Mouse (Mus musculus): ENCODE measurements around the gene Tmem256. TPM values are rescaled to one million over a fixed set of nuclear protein-coding genes. Genes with fewer than 3 reads are reported as not detected.

Gene Tmem256
- total RNA-seq, 2 experiments from 2014 or later: 113 to 126 TPM

- H3K4me3 ChIP-seq: peak overlapping the region; percentile 53
- H3K27ac ChIP-seq: peak overlapping the region; percentile 78
- TF ChIP-seq CTCF (IDR thresholded peaks at IDR 0.05): peak; percentile 72
- peak in 1 of 2 experiments; percentile 28 for DNase-seq (ENCODE audit: extremely low spot score in 1 of 2, low spot score in 2 of 2)
- intact Hi-C loops (cut with DNase I): loop anchor here (2.0 kb wide), 1 partner anchor 20 kb away; the partner anchor contains the start of genes 2810408A11Rik and Neurl4
Observed at GRCm38 (mm10) chr11:69880506-69880852, 42.2 kb downstream of the Tmem256 start.

- intact Hi-C loops (cut with DNase I): loop anchor here (2.0 kb wide), 1 partner anchor 20 kb away; the partner anchor contains the start of genes 2810408A11Rik and Neurl4
- peak within 1 kb of the TSS; percentile 53 for H3K4me3 ChIP-seq
- peak; percentile 72 to 73 for DNase-seq (ENCODE audit: extremely low spot score in 1 of 2, low spot score in 2 of 2)
- TF ChIP-seq CTCF (IDR thresholded peaks at IDR 0.05): peak; percentile 33
- peak within 1 kb of the TSS; percentile 78 for H3K27ac ChIP-seq
Observed at GRCm38 (mm10) chr11:69880853-69881603, 42.7 kb downstream of the Tmem256 start, which contains the start of gene Kctd11. Kctd11 (minus strand) TSS chr11:69881406.

- peak overlapping the region; percentile 78 for H3K27ac ChIP-seq
- intact Hi-C loops (cut with DNase I): loop anchor here (2.0 kb wide), 1 partner anchor 19 kb away; the partner anchor contains the start of genes 2810408A11Rik and Neurl4
Observed at GRCm38 (mm10) chr11:69881787-69882670, 43.7 kb downstream of the Tmem256 start.

GRCm38 (mm10) chr11:69883066-69883465 lies 44.8 kb downstream of the Tmem256 start:
- no peak for DNase-seq (ENCODE audit: extremely low spot score in 1 of 2, low spot score in 2 of 2)
- peak; percentile 51 for TF ChIP-seq CTCF (IDR thresholded peaks at IDR 0.05)
- intact Hi-C loops (cut with DNase I): no loop called here
- Histone ChIP-seq H3K4me3 (no peak overlapping the region), H3K27ac (no peak overlapping the region)

More at GRCm38 (mm10) chr11:69881787-69882670, 43.7 kb downstream of the Tmem256 start:
- H3K4me3 ChIP-seq: peak overlapping the region; percentile 53
- TF ChIP-seq CTCF (IDR thresholded peaks at IDR 0.05): no peak
- DNase-seq (ENCODE audit: extremely low spot score in 1 of 2, low spot score in 2 of 2): no peak

- Histone ChIP-seq H3K4me3 (no peak overlapping the region), H3K27ac (no peak overlapping the region)
- no peak for DNase-seq (ENCODE audit: extremely low spot score in 1 of 2, low spot score in 2 of 2)
- no peak for TF ChIP-seq CTCF (IDR thresholded peaks at IDR 0.05)
- intact Hi-C loops (cut with DNase I): no loop called here
Observed at GRCm38 (mm10) chr11:69883527-69884151, 45.3 kb downstream of the Tmem256 start.

GRCm38 (mm10) chr11:69884240-69884639 lies 45.9 kb downstream of the Tmem256 start:
- DNase-seq (ENCODE audit: extremely low spot score in 1 of 2, low spot score in 2 of 2): no peak
- H3K4me3 ChIP-seq: no peak overlapping the region
- intact Hi-C loops (cut with DNase I): no loop called here
- no peak overlapping the region for H3K27ac ChIP-seq
- TF ChIP-seq CTCF (IDR thresholded peaks at IDR 0.05): no peak

GRCm38 (mm10) chr11:69884663-69885062 lies 46.3 kb downstream of the Tmem256 start:
- intact Hi-C loops (cut with DNase I): no loop called here
- no peak for TF ChIP-seq CTCF (IDR thresholded peaks at IDR 0.05)
- DNase-seq (ENCODE audit: extremely low spot score in 1 of 2, low spot score in 2 of 2): no peak

GRCm38 (mm10) chr11:69886907-69887635 lies 48.8 kb downstream of the Tmem256 start:
- intact Hi-C loops (cut with DNase I): no loop called here

More at GRCm38 (mm10) chr11:69884663-69885062, 46.3 kb downstream of the Tmem256 start:
- Histone ChIP-seq H3K4me3 (no peak overlapping the region), H3K27ac (no peak overlapping the region)

More at GRCm38 (mm10) chr11:69886907-69887635, 48.8 kb downstream of the Tmem256 start:
- peak; percentile 7 for TF ChIP-seq CTCF (IDR thresholded peaks at IDR 0.05)
- Histone ChIP-seq H3K27ac (no peak overlapping the region), H3K4me3 (no peak overlapping the region)
- DNase-seq (ENCODE audit: extremely low spot score in 1 of 2, low spot score in 2 of 2): no peak

Small RNAs within 50 kb of the gene (microRNA-seq; reads per million reads assigned to microRNA genes)
- gene Mir6924: 0 reads per million in 2 experiments

Other genes starting within 250 kb of the Tmem256 start
- 100 to 1,000 TPM; 411 to 429 TPM for gene Atp1b2, start 232.6 kb upstream of the Tmem256 start, total RNA-seq (2021)
- gene Shbg, start 220.6 kb upstream of the Tmem256 start, total RNA-seq (2021): not detected
- gene Sat2, start 216.5 kb upstream of the Tmem256 start, total RNA-seq (2021): 10 to 100 TPM in 1 of 2 experiments, 1 to 10 TPM in 1; 9.9 to 13.7 TPM
- gene Fxr2, start 205.5 kb upstream of the Tmem256 start, total RNA-seq (2021): 100 to 1,000 TPM; 146 TPM
- gene Sox15, start 183.2 kb upstream of the Tmem256 start, total RNA-seq (2021): not detected
- 10 to 100 TPM; 59.0 to 59.4 TPM for gene Mpdu1, start 175.9 kb upstream of the Tmem256 start, total RNA-seq (2021)
- 10 to 100 TPM; 11.8 to 14.1 TPM for gene Cd68, start 172.4 kb upstream of the Tmem256 start, total RNA-seq (2021)
- gene Eif4a1, start 166.1 kb upstream of the Tmem256 start, total RNA-seq (2021): 100 to 1,000 TPM; 299 to 311 TPM
- 100 to 1,000 TPM; 108 to 111 TPM for gene Senp3, start 156.4 kb upstream of the Tmem256 start, total RNA-seq (2021)
- gene Tnfsf13, start 152.7 kb upstream of the Tmem256 start, total RNA-seq (2021): 1 to 10 TPM; 3.3 to 3.8 TPM
- 10 to 100 TPM in 1 of 2 experiments, 1 to 10 TPM in 1; 9.5 to 10.6 TPM for gene Tnfsf12, start 142.7 kb upstream of the Tmem256 start, total RNA-seq (2021)
- gene Tnfsfm13, start 142.4 kb upstream of the Tmem256 start, total RNA-seq (2021): 1 to 10 TPM; 1.4 to 1.9 TPM
- gene Polr2a, start 79.9 kb upstream of the Tmem256 start, total RNA-seq (2021): 10 to 100 TPM; 55.1 to 56.6 TPM
- gene Slc35g3, start 76.5 kb upstream of the Tmem256 start, total RNA-seq (2021): not detected
- 100 to 1,000 TPM; 134 to 167 TPM for gene Zbtb4, start 72.6 kb upstream of the Tmem256 start, total RNA-seq (2021)
- gene Chrnb1, start 42.6 kb upstream of the Tmem256 start, total RNA-seq (2021): 1 to 10 TPM; 1.0 to 1.4 TPM
- 10 to 100 TPM; 15.9 to 19.8 TPM for gene Fgf11, start 36.7 kb upstream of the Tmem256 start, total RNA-seq (2021)
- under 1 TPM in 1 of 2 experiments, not detected in 1; 0.23 TPM for gene Tmem102, start 32.9 kb upstream of the Tmem256 start, total RNA-seq (2021)
- gene Gm39566, start 23.2 kb upstream of the Tmem256 start, total RNA-seq (2021): not detected
- gene Spem2, start 20.0 kb upstream of the Tmem256 start, total RNA-seq (2021): not detected
- gene Spem1, start 16.3 kb upstream of the Tmem256 start, total RNA-seq (2021): under 1 TPM; 0.34 to 0.44 TPM
- gene Nlgn2, start 730 bp upstream of the Tmem256 start, total RNA-seq (2021): 100 to 1,000 TPM; 236 to 243 TPM
- gene Plscr3, start 7.9 kb downstream of the Tmem256 start, total RNA-seq (2021): 10 to 100 TPM; 19.5 to 22.5 TPM
- under 1 TPM in 1 of 2 experiments, not detected in 1; 0.20 TPM for gene Tnk1, start 20.2 kb downstream of the Tmem256 start, total RNA-seq (2021)
- not detected for gene Tmem95, start 39.5 kb downstream of the Tmem256 start, total RNA-seq (2021)
- gene Kctd11, start 42.9 kb downstream of the Tmem256 start, total RNA-seq (2021): 1 to 10 TPM; 1.3 to 1.5 TPM
- not detected for gene Acap1, start 57.0 kb downstream of the Tmem256 start, total RNA-seq (2021)
- gene 2810408A11Rik, start 62.5 kb downstream of the Tmem256 start, total RNA-seq (2021): under 1 TPM; 0.23 to 0.87 TPM
- 100 to 1,000 TPM; 121 to 124 TPM for gene Neurl4, start 62.6 kb downstream of the Tmem256 start, total RNA-seq (2021)
- 10 to 100 TPM; 31.0 to 31.7 TPM for gene Gps2, start 75.4 kb downstream of the Tmem256 start, total RNA-seq (2021)
- gene Eif5a, start 83.4 kb downstream of the Tmem256 start, total RNA-seq (2021): 100 to 1,000 TPM; 408 to 429 TPM
- 1 to 10 TPM; 9.9 to 10.0 TPM for gene Ybx2, start 97.3 kb downstream of the Tmem256 start, total RNA-seq (2021)
- 1 to 10 TPM; 2.3 to 4.1 TPM for gene Slc2a4, start 109.7 kb downstream of the Tmem256 start, total RNA-seq (2021)
- not detected for gene Cldn7, start 126.3 kb downstream of the Tmem256 start, total RNA-seq (2021)
- gene Ctdnep1, start 142.6 kb downstream of the Tmem256 start, total RNA-seq (2021): 100 to 1,000 TPM; 116 to 124 TPM
- gene Elp5, start 144.0 kb downstream of the Tmem256 start, total RNA-seq (2021): 10 to 100 TPM; 90.9 to 93.8 TPM
- gene Gabarap, start 152.6 kb downstream of the Tmem256 start, total RNA-seq (2021): 100 to 1,000 TPM; 209 to 215 TPM
- gene Phf23, start 157.3 kb downstream of the Tmem256 start, total RNA-seq (2021): 10 to 100 TPM; 44.3 to 48.9 TPM
- gene Dvl2, start 162.1 kb downstream of the Tmem256 start, total RNA-seq (2021): 10 to 100 TPM; 32.6 to 32.9 TPM
- gene Acadvl, start 176.9 kb downstream of the Tmem256 start, total RNA-seq (2021): 10 to 100 TPM; 59.4 to 62.5 TPM
- 100 to 1,000 TPM; 818 to 875 TPM for gene Dlg4, start 178.4 kb downstream of the Tmem256 start, total RNA-seq (2021)
- gene Asgr1, start 215.6 kb downstream of the Tmem256 start, total RNA-seq (2021): 1 to 10 TPM; 1.8 to 2.1 TPM